Mouse (Mus musculus): Measurements from ENCODE around the gene Prkd3.

The Prkd3 gene

DNA sequence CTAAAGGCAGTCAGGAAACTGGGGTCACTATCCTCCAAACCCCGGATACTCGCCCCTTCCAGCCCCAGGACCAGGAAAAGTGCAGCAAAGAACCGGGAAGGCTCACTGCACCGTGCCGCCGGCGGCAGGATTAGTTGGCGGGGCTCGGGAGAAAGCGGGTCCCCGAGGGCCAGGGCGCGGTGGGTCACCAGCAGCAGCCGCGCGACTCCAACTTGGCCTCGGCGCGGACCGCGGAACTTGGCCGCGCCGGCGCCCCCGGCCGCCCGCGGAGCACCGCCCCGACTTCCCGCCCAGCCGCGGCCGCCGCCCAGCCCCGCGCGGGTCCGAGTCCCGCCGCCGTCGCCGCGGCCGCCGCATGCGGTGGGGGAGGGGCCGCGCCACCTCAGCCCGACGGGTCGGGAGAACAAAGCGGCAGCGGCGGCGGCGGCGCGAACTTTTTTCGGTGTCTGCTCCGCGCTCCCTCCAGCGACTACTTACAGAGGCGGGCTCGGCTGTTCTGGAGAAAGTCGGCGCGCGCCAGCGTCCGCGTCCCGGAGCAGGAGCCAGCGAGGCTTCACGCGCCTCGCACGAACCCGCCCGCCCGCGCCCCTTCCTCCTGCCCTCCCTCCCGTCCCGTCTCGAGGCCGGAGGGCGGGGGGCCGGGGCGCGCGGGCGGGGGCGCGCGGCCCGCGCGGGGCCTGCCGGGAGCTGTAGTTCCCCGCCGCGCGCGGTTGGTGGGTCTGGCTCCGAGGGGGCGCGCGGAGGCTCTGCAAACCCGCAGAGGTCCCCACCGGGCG, at the start of gene Prkd3:
Gene Prkd3 (minus strand): TSS at position 609 of the 776 bp plus-strand sequence.
- peak; percentile 48 to 65 for DNase-seq

- DNase-seq, result no peak
Measured at GRCm38 (mm10) chr17:79069766-79070480, 49.3 kb upstream of the Prkd3 start.

DNA sequence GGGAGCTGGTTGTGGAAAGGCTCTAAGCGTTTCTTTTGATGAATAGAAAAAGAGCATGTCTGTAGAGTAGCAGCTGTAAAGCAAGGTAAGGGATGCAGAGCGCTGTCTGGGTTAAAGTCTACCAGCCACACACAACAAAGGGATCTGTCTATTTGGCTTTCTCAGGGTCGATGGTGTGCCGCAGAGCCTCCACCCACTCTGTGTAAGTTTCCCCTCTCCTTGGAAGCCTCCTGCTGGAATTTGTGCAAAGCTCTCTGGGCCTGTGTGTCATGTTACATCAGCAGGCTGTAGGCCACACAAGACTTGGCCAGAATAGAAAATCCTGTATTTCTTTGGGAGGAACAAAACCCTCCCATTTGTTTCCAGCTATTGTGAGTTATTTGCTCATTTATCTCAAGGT, 48.4 kb upstream of the Prkd3 start:
- DNase-seq, result no peak

DNA sequence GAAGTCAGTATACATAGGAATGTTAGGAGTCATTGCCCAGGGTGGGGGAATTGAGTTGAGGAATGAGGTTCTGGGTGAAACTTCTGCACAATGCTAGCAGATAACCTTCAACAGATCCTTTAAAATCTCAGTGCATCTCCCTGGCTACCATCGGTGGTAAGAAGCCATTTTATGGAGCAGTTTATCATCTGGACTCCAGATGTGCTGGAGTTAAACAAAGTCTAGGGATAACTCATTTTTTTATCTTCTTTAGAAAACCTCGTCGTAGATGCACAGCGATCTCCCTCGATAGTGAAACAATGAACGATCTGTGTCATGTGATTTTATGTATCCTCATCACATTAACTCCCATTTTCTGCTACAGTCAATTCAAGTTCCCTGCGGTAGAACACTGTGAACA, 48.0 kb upstream of the Prkd3 start:
- no peak for DNase-seq

DNA sequence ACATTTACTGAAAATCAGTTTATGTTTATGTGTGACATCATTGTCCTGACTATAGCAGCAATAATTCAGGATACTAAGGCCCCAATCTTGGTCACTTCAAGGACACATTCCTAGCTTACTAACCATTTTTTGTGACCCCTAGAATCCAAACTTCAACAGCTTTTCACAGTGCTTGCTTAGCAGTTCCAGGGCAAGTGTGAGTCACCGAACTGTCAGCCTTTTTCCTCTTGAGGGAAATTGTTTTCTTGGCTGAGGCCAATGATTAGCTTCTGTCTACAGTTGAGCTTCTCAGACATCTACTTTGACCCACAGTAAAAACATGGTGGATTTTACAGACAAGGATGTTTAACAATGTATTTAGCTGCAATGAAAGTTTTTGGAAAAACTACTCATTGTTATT, 43.6 kb upstream of the Prkd3 start:
- no peak for DNase-seq

GRCm38 (mm10) chr17:79060221-79060620, 39.6 kb upstream of the Prkd3 start:
- no peak for DNase-seq

GRCm38 (mm10) chr17:79058271-79058670, 37.7 kb upstream of the Prkd3 start:
- no peak for DNase-seq

- peak; percentile 8 to 28 for DNase-seq
Measured at GRCm38 (mm10) chr17:79052088-79052812, 31.6 kb upstream of the Prkd3 start.

- DNase-seq, result no peak
Measured at GRCm38 (mm10) chr17:79051606-79052005, 31.0 kb upstream of the Prkd3 start, which contains the start of gene Qpct. Qpct (plus strand) TSS chr17:79051906.

DNA sequence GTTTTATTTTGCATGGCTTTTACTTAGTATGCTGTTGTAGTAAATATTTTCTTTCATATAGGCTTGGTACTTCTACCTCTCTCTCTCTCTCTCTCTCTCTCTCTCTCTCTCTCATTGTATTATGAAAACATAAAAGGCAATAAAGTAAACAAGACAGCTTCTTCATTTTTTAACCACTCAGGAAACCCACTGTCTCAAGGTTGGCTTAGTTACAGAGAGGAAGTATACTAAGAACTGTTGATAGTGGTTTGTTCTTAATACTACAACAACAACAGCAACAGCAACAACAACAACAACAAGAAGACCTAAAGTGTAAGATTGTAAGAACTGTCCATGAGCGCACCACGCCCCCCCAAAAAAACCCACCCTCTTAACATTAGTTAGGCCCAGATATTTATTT, 23.1 kb upstream of the Prkd3 start:
- DNase-seq, result no peak

DNA sequence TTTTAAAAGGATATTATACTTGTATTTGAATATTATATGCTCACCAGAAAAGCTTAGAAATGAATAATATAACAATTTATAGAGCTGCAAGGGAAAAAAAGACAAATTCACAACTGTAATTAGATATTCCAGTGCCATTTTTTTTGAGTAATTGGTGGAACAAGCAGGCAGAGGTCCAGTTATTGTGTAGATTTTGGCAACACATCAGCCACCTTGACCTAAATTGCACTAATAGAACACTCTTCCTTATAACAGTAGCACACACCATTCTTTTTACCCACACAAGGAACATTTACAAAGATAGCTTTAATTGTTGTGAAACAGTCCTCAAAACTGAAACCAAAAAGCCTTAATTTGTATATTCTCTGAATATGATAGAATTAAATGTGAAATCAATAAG, 19.0 kb upstream of the Prkd3 start:
- DNase-seq, result no peak

DNA sequence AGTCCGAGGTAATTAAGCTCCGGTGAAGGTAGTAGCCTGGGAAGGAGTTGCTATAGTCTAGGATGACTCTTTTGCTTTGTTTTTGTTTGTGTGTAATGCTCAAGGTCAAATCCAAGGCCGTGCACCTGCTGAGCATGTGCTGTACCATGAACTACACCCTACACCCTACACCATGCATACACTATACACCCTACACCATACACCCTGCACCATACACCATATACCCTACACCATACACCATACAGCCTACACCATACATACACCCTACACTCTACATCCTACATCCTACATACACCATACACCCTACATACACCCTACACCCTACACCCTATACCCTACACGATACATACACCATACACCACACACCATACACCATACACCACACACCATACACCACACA, 12.2 kb upstream of the Prkd3 start:
- DNase-seq, result no peak

DNA sequence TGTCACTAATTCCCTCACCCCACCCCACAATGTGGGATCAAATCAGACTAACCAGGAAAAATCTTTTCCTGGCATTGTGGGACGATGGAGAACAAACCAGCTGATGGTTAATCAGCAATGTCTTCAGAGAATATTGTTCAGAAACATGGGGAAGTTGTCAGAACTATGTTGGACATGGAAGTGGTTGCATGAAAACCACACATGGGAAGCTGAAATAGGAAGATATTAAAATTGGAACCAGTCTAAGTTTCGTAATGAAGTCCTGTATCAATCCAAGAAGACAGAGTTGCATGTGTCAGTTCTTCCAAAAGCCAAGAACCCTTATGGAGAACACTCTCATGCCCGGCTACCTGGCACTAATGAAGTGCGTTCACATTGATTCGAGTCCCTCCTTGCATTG, 11.0 kb upstream of the Prkd3 start:
- no peak for DNase-seq

- no peak for DNase-seq
Measured at GRCm38 (mm10) chr17:79029226-79029625, 8.6 kb upstream of the Prkd3 start.

DNA sequence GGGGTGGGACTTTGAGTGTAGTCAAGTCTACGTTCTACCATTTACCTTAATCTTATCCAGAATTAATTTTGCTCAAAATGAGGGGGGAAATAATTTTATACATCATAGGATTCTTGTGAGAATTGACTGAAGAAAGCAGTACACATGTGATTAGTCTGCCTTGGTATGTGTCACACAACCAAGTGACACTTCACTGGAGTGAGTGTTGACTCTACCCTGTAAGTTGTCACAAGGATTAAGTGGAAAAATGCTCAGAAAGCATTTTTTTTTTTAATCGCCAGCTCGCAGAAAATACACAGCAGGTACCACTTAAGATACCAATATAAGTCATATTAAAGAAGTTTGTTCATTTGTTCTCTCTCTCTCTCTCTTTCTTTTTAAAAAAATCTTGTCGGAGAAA, 3.9 kb upstream of the Prkd3 start:
- DNase-seq, result no peak

- DNase-seq, result no peak
Measured at GRCm38 (mm10) chr17:79022746-79023145, 2.1 kb upstream of the Prkd3 start.

GRCm38 (mm10) chr17:79020984-79021335, 344 bp upstream of the Prkd3 start:
- DNase-seq, result no peak

- DNase-seq, result no peak
Measured at GRCm38 (mm10) chr17:79019726-79020207, 849 bp downstream of the Prkd3 start.

GRCm38 (mm10) chr17:79018422-79018821, 2.2 kb downstream of the Prkd3 start:
- no peak for DNase-seq

DNA sequence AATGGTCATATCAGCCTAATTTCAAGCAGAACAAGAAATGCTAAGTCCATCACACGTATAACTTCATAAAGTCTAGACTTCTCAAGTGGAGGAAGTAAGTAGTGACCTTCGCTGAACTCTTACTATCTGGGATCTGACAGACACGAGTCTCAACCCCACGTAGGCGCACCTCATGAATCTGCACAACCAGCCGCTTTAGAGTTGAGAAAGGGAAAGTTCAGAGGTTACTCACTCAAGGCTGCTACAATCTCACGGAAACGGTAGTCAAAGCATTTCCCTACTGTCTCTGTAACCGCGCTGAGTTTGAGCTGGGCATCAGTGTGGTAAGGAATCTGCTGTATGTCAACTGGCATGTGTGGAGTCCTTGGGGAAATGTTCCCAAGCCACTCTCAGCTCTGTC, 4.8 kb downstream of the Prkd3 start:
- DNase-seq, result no peak

GRCm38 (mm10) chr17:79014911-79015685, 5.5 kb downstream of the Prkd3 start:
- no peak for DNase-seq

GRCm38 (mm10) chr17:79013625-79014024, 7.0 kb downstream of the Prkd3 start:
- DNase-seq, result no peak

Measured in spleen, adult 18-20 months (tissue).